Mouse (Mus musculus) embryonic fibroblast, embryonic 13.5 days (primary cell): Measurements from ENCODE around the gene Slain2.
"Not testable (repeated sequence)": the region's sequence is repeated elsewhere in the genome, so short reads cannot be mapped to it uniquely, and the experiment has no call there.

Experiments used
- CTCF ChIP-seq: IDR thresholded peaks from 2 replicates; pipeline ENCODE4 v1.5.1; 2011; ENCODE audit warnings: mild to moderate bottlenecking, control low read depth, low read length, moderate library complexity, borderline replicate concordance; ENCODE audit not compliant: insufficient read depth
- POLR2A ChIP-seq: IDR thresholded peaks from 2 replicates; pipeline ENCODE4 v1.6.1; 2011; ENCODE audit warnings: low read depth, mild to moderate bottlenecking, control low read depth, low read length, moderate library complexity

DNA sequence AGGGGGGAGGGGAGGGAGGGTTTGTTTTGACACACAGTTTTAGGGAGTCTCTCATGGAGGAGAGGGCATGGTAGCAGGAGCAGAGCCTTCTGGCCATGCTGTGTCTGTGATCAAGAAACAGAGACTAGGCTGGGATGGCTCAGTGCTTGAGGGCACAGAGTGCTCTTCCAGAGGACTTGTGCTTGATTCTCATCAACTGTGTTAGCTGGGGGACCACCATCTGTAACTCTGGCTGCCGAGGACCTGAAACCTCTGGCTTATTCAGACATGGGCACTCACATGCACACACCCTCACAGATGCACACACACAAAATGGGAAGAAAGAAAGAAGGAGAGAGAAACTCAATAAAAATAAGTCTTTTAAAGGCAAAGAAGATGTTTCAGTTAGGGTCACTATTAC lies 84.4 kb downstream of the Slain2 start:
- not testable (repeated sequence) for TF ChIP-seq POLR2A, CTCF
